Comparison of ENCODE assay signal across 19 mouse cellular contexts in genomic region chr3:117708788-117709187, GRCm38 (mm10).
DNase-seq lines count a peak whose midpoint lies in the region; ATAC-seq and TF ChIP-seq lines count a peak whose summit lies in the region.
"Had no signal": no experiment of that assay in that cellular context is flagged by ENCODE, and none has a peak within 500 bp of the region (broad histone marks: within the 10 kb centered on the region; RNA-seq: fewer than 3 reads in every experiment).

No protein-coding gene starts in this region.

- H3K9me3 ChIP-seq in intestine, postnatal 0 days (ENCODE audit: control insufficient read depth), result no peaks in the 10 kb centered on the region
- no peaks in the 10 kb centered on the region for H3K9me3 ChIP-seq in intestine, embryonic 15.5 days
- no peaks in the 10 kb centered on the region for H3K9me3 ChIP-seq in lung, postnatal 0 days (ENCODE audit: low read length)
- no peaks in the 10 kb centered on the region for H3K9me3 ChIP-seq in stomach, postnatal 0 days (ENCODE audit: control insufficient read depth, low read length)
- H3K9me3 ChIP-seq: embryonic facial prominence, embryonic 12.5 days; hindbrain, embryonic 10.5 days; liver, embryonic 15.5 days had no signal

- H3K27ac ChIP-seq in intestine, postnatal 0 days (ENCODE audit: low read depth, low read length), result no peak overlapping the region
- H3K27ac ChIP-seq in intestine, embryonic 15.5 days, result no peak overlapping the region
- H3K27ac ChIP-seq in lung, postnatal 0 days (ENCODE audit: low read length), result no peak overlapping the region
- H3K27ac ChIP-seq in stomach, postnatal 0 days (replicated peaks), result no peak overlapping the region
- H3K27ac ChIP-seq: embryonic facial prominence, embryonic 12.5 days; hindbrain, embryonic 10.5 days; liver, embryonic 15.5 days had no signal

- H3K27me3 ChIP-seq in intestine, postnatal 0 days (replicated peaks; ENCODE audit: control insufficient read depth, insufficient read depth, low read length), result no peaks in the 10 kb centered on the region
- no peaks in the 10 kb centered on the region for H3K27me3 ChIP-seq in intestine, embryonic 15.5 days (replicated peaks)
- H3K27me3 ChIP-seq in lung, postnatal 0 days (replicated peaks; ENCODE audit: insufficient read depth, low read length), result no peaks in the 10 kb centered on the region
- H3K27me3 ChIP-seq in stomach, postnatal 0 days (ENCODE audit: control insufficient read depth, insufficient read depth, low read length), result no peaks in the 10 kb centered on the region
- H3K27me3 ChIP-seq: embryonic facial prominence, embryonic 12.5 days; liver, embryonic 15.5 days had no signal

- H3K36me3 ChIP-seq in intestine, postnatal 0 days (ENCODE audit: control insufficient read depth, insufficient read depth), result no peaks in the 10 kb centered on the region
- no peaks in the 10 kb centered on the region for H3K36me3 ChIP-seq in intestine, embryonic 15.5 days
- no peaks in the 10 kb centered on the region for H3K36me3 ChIP-seq in lung, postnatal 0 days (ENCODE audit: insufficient read depth, low read length)
- no peaks in the 10 kb centered on the region for H3K36me3 ChIP-seq in stomach, postnatal 0 days (ENCODE audit: control insufficient read depth, insufficient read depth, low read length)
- H3K36me3 ChIP-seq: embryonic facial prominence, embryonic 12.5 days; G1E; hindbrain, embryonic 10.5 days; liver, embryonic 15.5 days had no signal

- H3K4me1 ChIP-seq in intestine, postnatal 0 days (replicated peaks; ENCODE audit: control insufficient read depth, insufficient read depth, low read length), result no peaks in the 10 kb centered on the region
- no peaks in the 10 kb centered on the region for H3K4me1 ChIP-seq in intestine, embryonic 15.5 days (replicated peaks)
- no peaks in the 10 kb centered on the region for H3K4me1 ChIP-seq in lung, postnatal 0 days (ENCODE audit: insufficient read depth, low read depth, low read length)
- no peaks in the 10 kb centered on the region for H3K4me1 ChIP-seq in stomach, postnatal 0 days (replicated peaks; ENCODE audit: control insufficient read depth, insufficient read depth)
- H3K4me1 ChIP-seq: embryonic facial prominence, embryonic 12.5 days; hindbrain, embryonic 10.5 days; liver, embryonic 15.5 days had no signal

- H3K9ac ChIP-seq in intestine, postnatal 0 days (ENCODE audit: low read depth, low read length), result no peak overlapping the region
- no peak overlapping the region for H3K9ac ChIP-seq in intestine, embryonic 15.5 days
- H3K9ac ChIP-seq in lung, postnatal 0 days (replicated peaks; ENCODE audit: low read depth), result no peak overlapping the region
- H3K9ac ChIP-seq in stomach, postnatal 0 days (ENCODE audit: low read length), result no peak overlapping the region
- H3K9ac ChIP-seq: embryonic facial prominence, embryonic 12.5 days; liver, embryonic 15.5 days had no signal

- peak; percentile 7 to 24 for DNase-seq in cerebellum, postnatal 14 days
- no peak for DNase-seq in cerebellum, postnatal 36 days
- DNase-seq in lung, postnatal 0 days (ENCODE audit: low spot score), result no peak
- no peak for DNase-seq in lung, postnatal 4 days
- DNase-seq in stomach, postnatal 0 days (ENCODE audit: low spot score), result no peak
- DNase-seq in urinary bladder, postnatal 36 days (ENCODE audit: low spot score in 2 of 2), result no peak
- DNase-seq: adrenal gland, postnatal 36 days; cerebellum, adult 8-10 months; lung, postnatal 14 days; thymus, postnatal 36 days had no signal

- H3K4me2 ChIP-seq in intestine, postnatal 0 days (replicated peaks; ENCODE audit: low read depth), result no peak overlapping the region
- no peak overlapping the region for H3K4me2 ChIP-seq in intestine, embryonic 15.5 days (replicated peaks)
- no peak overlapping the region for H3K4me2 ChIP-seq in lung, postnatal 0 days (replicated peaks; ENCODE audit: low read depth, low read length)
- no peak overlapping the region for H3K4me2 ChIP-seq in stomach, postnatal 0 days (replicated peaks; ENCODE audit: low read depth)
- H3K4me2 ChIP-seq: embryonic facial prominence, embryonic 12.5 days; liver, embryonic 15.5 days had no signal

- TF ChIP-seq EP300 in lung, postnatal 0 days (IDR thresholded peaks at IDR 0.05), result no peak
- no peak for TF ChIP-seq EP300 in stomach, postnatal 0 days (optimal IDR thresholded peaks at IDR 0.05)

- no peak overlapping the region for H3K4me3 ChIP-seq in intestine, postnatal 0 days (ENCODE audit: low read depth, low read length)
- no peak overlapping the region for H3K4me3 ChIP-seq in intestine, embryonic 15.5 days (replicated peaks)
- H3K4me3 ChIP-seq in lung, postnatal 0 days (ENCODE audit: low read depth, low read length), result no peak overlapping the region
- H3K4me3 ChIP-seq in stomach, postnatal 0 days (ENCODE audit: low read depth, low read length), result no peak overlapping the region
- H3K4me3 ChIP-seq: embryonic facial prominence, embryonic 12.5 days; erythroblast, embryonic 14.5 days; hindbrain, embryonic 10.5 days; liver, embryonic 15.5 days had no signal

- peak; percentile 46 for TF ChIP-seq CTCF in intestine, postnatal 0 days (IDR thresholded peaks at IDR 0.05; ENCODE audit: low read depth)
- peak; percentile 44 for TF ChIP-seq CTCF in lung, postnatal 0 days (IDR thresholded peaks at IDR 0.05)
- peak; percentile 47 for TF ChIP-seq CTCF in stomach, postnatal 0 days (IDR thresholded peaks at IDR 0.05; ENCODE audit: low read depth)

- no peak for ATAC-seq in intestine, postnatal 0 days
- no peak for ATAC-seq in intestine, embryonic 15.5 days
- ATAC-seq in lung, postnatal 0 days, result no peak
- ATAC-seq in stomach, postnatal 0 days (ENCODE audit: low FRiP score, low TSS enrichment), result no peak
- ATAC-seq: CD4-positive, CD25-positive, alpha-beta regulatory T cell, adult 4 months; forebrain, embryonic 16.5 days had no signal

Comparison
In these comparisons a context has a peak if more than half of its experiments do, and no peak if none do; other contexts are left out.
1. DNase-seq: peak in cerebellum, postnatal 14 days (2 of 2); none in cerebellum, postnatal 36 days (0 of 2), lung, postnatal 0 days (single experiment), lung, postnatal 4 days (0 of 2), stomach, postnatal 0 days (single experiment) and urinary bladder, postnatal 36 days (0 of 2).
2. Peak in every context shown above with its lines, with median percentiles within 50 percentile points of each other: CTCF ChIP-seq.